Mouse (Mus musculus) myocyte (in vitro differentiated cells): Measurements from ENCODE around the gene Tecrl.

ENCODE experiments used
- CEBPB ChIP-seq: IDR thresholded peaks from 2 replicates; pipeline ENCODE4 v1.6.1; 2011; ENCODE audit warnings: mild to moderate bottlenecking, moderate library complexity; ENCODE audit not compliant: poor library complexity, insufficient read depth, severe bottlenecking
- E2F4 ChIP-seq: IDR thresholded peaks from one replicate; pipeline ENCODE4 v1.6.1; 2011; ENCODE audit warnings: mild to moderate bottlenecking, control low read depth, moderate library complexity; ENCODE audit not compliant: insufficient read depth
- MAX ChIP-seq: IDR thresholded peaks from one replicate; pipeline ENCODE4 v1.6.1; 2011; ENCODE audit warnings: low read depth, mild to moderate bottlenecking, control low read depth
- MYOD1 ChIP-seq, 3 experiments: IDR thresholded peaks; one replicate each; pipeline ENCODE4 v1.6.1; 2011; ENCODE audit warnings: control low read depth in 2 of 3, low read depth in 2 of 3, mild to moderate bottlenecking in 2 of 3, moderate library complexity in 1 of 3; ENCODE audit not compliant: insufficient read length in 2 of 3, control insufficient read depth in 1 of 3
- MYOG ChIP-seq, 3 experiments: IDR thresholded peaks; one replicate each; pipeline ENCODE4 v1.6.1; 2011; ENCODE audit warnings: control low read depth in 2 of 3, low read depth in 2 of 3, mild to moderate bottlenecking in 2 of 3; ENCODE audit not compliant: insufficient read length in 2 of 3, control insufficient read depth in 1 of 3, insufficient read depth in 1 of 3
- POLR2A ChIP-seq: IDR thresholded peaks from one replicate; pipeline ENCODE4 v1.6.1; 2011; ENCODE audit warnings: low read depth, mild to moderate bottlenecking, control low read depth, moderate library complexity; ENCODE audit not compliant: insufficient read length
- POLR2AphosphoS2 ChIP-seq: IDR thresholded peaks from one replicate; pipeline ENCODE4 v1.6.1; 2011; ENCODE audit warnings: low read depth, control low read depth; ENCODE audit not compliant: insufficient read length
- REST ChIP-seq: IDR thresholded peaks from one replicate; pipeline ENCODE4 v1.6.1; 2011; ENCODE audit warnings: mild to moderate bottlenecking, control low read depth, moderate library complexity; ENCODE audit not compliant: insufficient read depth, insufficient read length
- SRF ChIP-seq: IDR thresholded peaks from one replicate; pipeline ENCODE4 v1.6.1; 2011; ENCODE audit warnings: low read depth; ENCODE audit not compliant: control insufficient read depth, insufficient read length
- TCF12 ChIP-seq: IDR thresholded peaks from one replicate; pipeline ENCODE4 v1.6.1; 2011; ENCODE audit warnings: mild to moderate bottlenecking, control low read depth; ENCODE audit not compliant: poor library complexity, insufficient read depth, severe bottlenecking
- TCF3 ChIP-seq: IDR thresholded peaks from one replicate; pipeline ENCODE4 v1.6.1; 2011; ENCODE audit warnings: low read depth, control low read depth; ENCODE audit not compliant: insufficient read length
- USF1 ChIP-seq: IDR thresholded peaks from one replicate; pipeline ENCODE4 v1.6.1; 2011; ENCODE audit warnings: low read depth, mild to moderate bottlenecking, control low read depth, moderate library complexity

DNA sequence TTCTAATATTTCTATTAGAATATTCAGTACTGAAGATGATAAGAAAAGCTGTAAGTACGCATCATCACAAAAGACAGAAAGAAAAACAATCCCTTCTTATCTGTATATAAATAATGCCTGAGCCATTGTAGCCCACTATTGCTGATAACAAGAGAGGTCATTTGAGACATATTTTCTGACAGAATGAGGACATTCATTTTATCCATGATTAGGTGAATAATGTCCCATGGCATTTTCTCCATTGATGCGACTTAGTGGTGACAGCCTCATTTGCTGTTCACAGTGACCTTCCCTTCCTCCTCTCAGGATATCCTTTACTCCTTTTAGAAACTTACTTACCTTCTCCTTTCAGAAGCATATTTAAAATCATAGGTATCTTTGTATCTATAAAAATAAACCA is 100.9 kb downstream of the Tecrl start:
- no peak for TF ChIP-seq E2F4
- no peak for TF ChIP-seq MYOD1 (IDR thresholded peaks at IDR 0.05; ENCODE audit: control insufficient read depth in 1 of 3, insufficient read length in 2 of 3, low read depth in 2 of 3)
- no peak for TF ChIP-seq POLR2A
- TF ChIP-seq REST, result no peak
- TF ChIP-seq USF1, result no peak
- TF ChIP-seq MYOG (IDR thresholded peaks at IDR 0.05; ENCODE audit: control insufficient read depth in 1 of 3, insufficient read depth in 1 of 3, insufficient read length in 2 of 3, low read depth in 2 of 3), result no peak
- TF ChIP-seq POLR2AphosphoS2, result no peak
- TF ChIP-seq MAX, result no peak
- TF ChIP-seq CEBPB, result no peak
- TF ChIP-seq TCF3, result no peak
- TF ChIP-seq SRF, result no peak
- TF ChIP-seq TCF12, result no peak
